Mouse (Mus musculus): ENCODE measurements around the gene Nlrc5.
"Not testable (repeated sequence)": the region's sequence is repeated elsewhere in the genome, so short reads cannot be mapped to it uniquely, and the experiment has no call there.

The Nlrc5 gene

GRCm38 (mm10) chr8:94433981-94434466, at the start of gene Nlrc5:
Gene Nlrc5 (plus strand): TSS chr8:94434356.
- in situ Hi-C loops (cut with MboI): no loop called here

GRCm38 (mm10) chr8:94385506-94386213, 48.5 kb upstream of the Nlrc5 start:
- in situ Hi-C loops (cut with MboI): no loop called here

GRCm38 (mm10) chr8:94386214-94387026, 47.7 kb upstream of the Nlrc5 start, which contains the start of gene Herpud1:
Gene Herpud1 (plus strand): TSS chr8:94386438.
- in situ Hi-C loops (cut with MboI): no loop called here

GRCm38 (mm10) chr8:94387027-94387684, 47.0 kb upstream of the Nlrc5 start:
- in situ Hi-C loops (cut with MboI): no loop called here

- in situ Hi-C loops (cut with MboI): no loop called here
These were observed 46.4 kb upstream of the Nlrc5 start for GRCm38 (mm10) chr8:94387785-94388184.

- in situ Hi-C loops (cut with MboI): no loop called here
These were observed 44.6 kb upstream of the Nlrc5 start for GRCm38 (mm10) chr8:94389531-94389930.

- in situ Hi-C loops (cut with MboI): no loop called here
These were observed 43.7 kb upstream of the Nlrc5 start for GRCm38 (mm10) chr8:94390429-94390828.

GRCm38 (mm10) chr8:94390910-94391309, 43.2 kb upstream of the Nlrc5 start:
- in situ Hi-C loops (cut with MboI): no loop called here

- in situ Hi-C loops (cut with MboI): no loop called here
These were observed 42.0 kb upstream of the Nlrc5 start for GRCm38 (mm10) chr8:94392147-94392546.

GRCm38 (mm10) chr8:94392648-94393047, 41.5 kb upstream of the Nlrc5 start:
- in situ Hi-C loops (cut with MboI): no loop called here

- in situ Hi-C loops (cut with MboI): no loop called here
These were observed 38.2 kb upstream of the Nlrc5 start for GRCm38 (mm10) chr8:94395851-94396540.

- in situ Hi-C loops (cut with MboI): no loop called here
These were observed 37.0 kb upstream of the Nlrc5 start for GRCm38 (mm10) chr8:94396964-94397657.

- in situ Hi-C loops (cut with MboI): no loop called here
These were observed 35.6 kb upstream of the Nlrc5 start for GRCm38 (mm10) chr8:94398587-94398986.

- in situ Hi-C loops (cut with MboI): no loop called here
These were observed 34.7 kb upstream of the Nlrc5 start for GRCm38 (mm10) chr8:94399361-94399953.

GRCm38 (mm10) chr8:94399957-94400356, 34.2 kb upstream of the Nlrc5 start:
- in situ Hi-C loops (cut with MboI): not testable (repeated sequence)

GRCm38 (mm10) chr8:94408443-94409080, 25.6 kb upstream of the Nlrc5 start:
- in situ Hi-C loops (cut with MboI): no loop called here

- in situ Hi-C loops (cut with MboI): no loop called here
These were observed 24.6 kb upstream of the Nlrc5 start for GRCm38 (mm10) chr8:94409523-94409922.

- in situ Hi-C loops (cut with MboI): no loop called here
These were observed 21.6 kb upstream of the Nlrc5 start for GRCm38 (mm10) chr8:94412518-94412917.

- in situ Hi-C loops (cut with MboI): no loop called here
These were observed 20.6 kb upstream of the Nlrc5 start for GRCm38 (mm10) chr8:94413509-94413908.

- in situ Hi-C loops (cut with MboI): no loop called here
These were observed 18.9 kb upstream of the Nlrc5 start for GRCm38 (mm10) chr8:94415218-94415617.

Measured in mature B cell (primary cell).